Mouse (Mus musculus) forebrain, embryonic 14.5 days (tissue): ENCODE measurements at regions not wholly inside any gene's neighbourhood (a gene's known extent, or its start where the extent isn't known, plus 50 kb on each side); places are given as distances from the start of the nearest gene placed in this dataset.

ENCODE experiments used
- ATAC-seq: fragments of 200-750 bp; cut with Nextera tagmentation; 2 replicates; pipeline ENCODE4 v1.8.0; 2017; ENCODE audit warnings: mild to moderate bottlenecking, moderate library complexity
- DNase-seq: peaks from one replicate; pipeline ENCODE4 v3.0.0-alpha.2; 2015; ENCODE audit warnings: low spot score
- H3K27ac ChIP-seq: fragments of 300-500 bp; sonication (generic); 2 replicates; pipeline ENCODE4 v1.5.1; 2014; ENCODE audit warnings: low read depth, mild to moderate bottlenecking, control low read depth, low read length, moderate library complexity
- H3K27me3 ChIP-seq: fragments of 300-500 bp; sonication (generic); replicated peaks from 2 replicates; pipeline ENCODE4 v1.6.1; 2014; ENCODE audit warnings: low read length, control low read depth, mixed read lengths; ENCODE audit not compliant: control insufficient read depth, insufficient read depth
- H3K36me3 ChIP-seq: fragments of 300-500 bp; sonication (generic); 2 replicates; pipeline ENCODE4 v1.6.1; 2014; ENCODE audit warnings: low read length, control low read depth; ENCODE audit not compliant: control insufficient read depth, insufficient read depth
- H3K4me1 ChIP-seq: fragments of 300-500 bp; sonication (generic); 2 replicates; pipeline ENCODE4 v1.6.1; 2014; ENCODE audit warnings: antibody characterized with exemption, low read length, control low read depth; ENCODE audit not compliant: control insufficient read depth, insufficient read depth
- H3K4me2 ChIP-seq: fragments of 300-500 bp; sonication (generic); 2 replicates; pipeline ENCODE4 v1.6.1; 2014; ENCODE audit warnings: mild to moderate bottlenecking, control low read depth, low read length
- H3K4me3 ChIP-seq: fragments of 300-500 bp; sonication (generic); 2 replicates; pipeline ENCODE4 v1.5.1; 2014; ENCODE audit warnings: low read depth, low read length, control low read depth
- H3K9ac ChIP-seq: fragments of 300-500 bp; sonication (generic); 2 replicates; pipeline ENCODE4 v1.6.1; 2014; ENCODE audit warnings: mild to moderate bottlenecking, low read length, control low read depth, moderate library complexity
- H3K9me3 ChIP-seq: fragments of 300-500 bp; sonication (generic); replicated peaks from 2 replicates; pipeline ENCODE4 v1.6.1; 2016; ENCODE audit warnings: low read length, control low read depth, mixed read lengths; ENCODE audit not compliant: control insufficient read depth
- WGBS: fragments of 180-500 bp; shearing (Covaris S2); extraction: QIAGEN DNeasy Blood & Tissue Kit; methylation state at CpG from one replicate; pipeline ENCODE4 v1.1.7; 2014; 5-methylcytosine and 5-hydroxymethylcytosine counted together

DNA sequence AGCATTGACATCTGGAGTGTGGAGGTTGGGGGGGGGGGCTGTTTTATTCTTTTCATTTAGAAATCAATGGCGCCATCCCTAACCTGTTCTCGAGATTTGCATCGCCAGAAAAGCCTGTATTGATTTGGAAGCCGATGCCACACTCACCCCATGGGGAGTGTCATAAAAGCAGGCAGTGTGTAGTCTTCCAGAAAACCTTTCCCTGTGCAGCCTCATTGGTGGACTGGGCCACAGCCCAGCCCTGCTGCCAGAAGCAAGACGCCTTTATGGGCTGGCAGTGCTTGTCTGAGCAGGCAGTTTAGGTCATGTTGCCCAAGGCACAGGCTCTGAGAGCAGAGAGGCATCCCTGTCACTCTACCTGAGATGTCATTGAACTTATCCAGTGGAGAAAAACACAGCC lies 117.0 kb upstream of the Cdh4 start:
- no peak overlapping the region for H3K4me2 ChIP-seq
- H3K9ac ChIP-seq: no peak overlapping the region
- H3K4me1 ChIP-seq: no peaks in the 10 kb centered on the region
- H3K27ac ChIP-seq: no peak overlapping the region
- 29% methylated on average over 5 of the region's 5 CpGs for WGBS
- H3K4me3 ChIP-seq: no peak overlapping the region
- H3K9me3 ChIP-seq: no peaks in the 10 kb centered on the region
- DNase-seq (no peak), ATAC-seq (no peak)
- H3K27me3 ChIP-seq: no peaks in the 10 kb centered on the region
- no peaks in the 10 kb centered on the region for H3K36me3 ChIP-seq

DNA sequence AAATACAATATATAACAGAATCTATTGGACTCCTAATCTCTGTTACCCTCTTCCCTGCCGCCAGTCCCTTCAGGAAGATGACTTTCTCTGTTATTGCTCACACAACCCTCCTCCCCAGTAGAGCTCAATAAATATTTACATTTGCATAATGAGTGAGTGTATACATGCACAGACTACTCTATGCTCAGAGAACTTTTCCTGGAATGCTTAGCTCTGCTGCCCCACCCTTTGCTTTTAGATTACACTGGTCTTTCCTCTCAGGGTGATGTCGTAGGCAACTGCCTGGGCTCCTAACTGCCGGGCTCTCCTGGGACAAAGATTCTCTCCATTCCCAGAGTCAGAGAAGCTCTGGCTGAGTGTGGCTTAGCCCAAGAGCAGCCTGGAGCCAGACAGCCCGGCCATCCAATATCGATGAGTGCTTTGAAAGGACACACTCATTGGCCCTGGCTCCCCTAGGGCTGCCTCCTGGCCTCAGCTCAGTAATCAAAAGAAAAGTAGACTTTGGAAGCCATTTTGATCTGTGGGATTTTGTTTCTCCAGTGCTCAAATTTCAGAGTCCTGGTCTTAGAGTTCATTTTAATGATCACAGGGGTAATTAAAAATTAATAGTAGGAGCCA lies 109.2 kb upstream of the Cdh4 start:
- WGBS: 70% methylated on average over 5 of the region's 5 CpGs
- Histone ChIP-seq H3K27me3 (no peaks in the 10 kb centered on the region), H3K9ac (no peak overlapping the region), H3K36me3 (no peaks in the 10 kb centered on the region), H3K27ac (no peak overlapping the region), H3K4me1 (no peaks in the 10 kb centered on the region), H3K4me3 (no peak overlapping the region), H3K4me2 (no peak overlapping the region), H3K9me3 (no peaks in the 10 kb centered on the region)
- no peak for ATAC-seq
- no peak for DNase-seq

- whole genome bisulfite sequencing: 71% methylated on average over 5 of the region's 5 CpGs
- H3K4me2 ChIP-seq: no peak overlapping the region
- no peak overlapping the region for H3K27ac ChIP-seq
- no peaks in the 10 kb centered on the region for H3K9me3 ChIP-seq
- no peaks in the 10 kb centered on the region for H3K36me3 ChIP-seq
- H3K4me3 ChIP-seq: no peak overlapping the region
- H3K27me3 ChIP-seq: no peaks in the 10 kb centered on the region
- H3K9ac ChIP-seq: no peak overlapping the region
- no peaks in the 10 kb centered on the region for H3K4me1 ChIP-seq
- DNase-seq: no peak
- ATAC-seq: no peak
Measured at GRCm38 (mm10) chr2:179333587-179333986, 108.6 kb upstream of the Cdh4 start.

DNA sequence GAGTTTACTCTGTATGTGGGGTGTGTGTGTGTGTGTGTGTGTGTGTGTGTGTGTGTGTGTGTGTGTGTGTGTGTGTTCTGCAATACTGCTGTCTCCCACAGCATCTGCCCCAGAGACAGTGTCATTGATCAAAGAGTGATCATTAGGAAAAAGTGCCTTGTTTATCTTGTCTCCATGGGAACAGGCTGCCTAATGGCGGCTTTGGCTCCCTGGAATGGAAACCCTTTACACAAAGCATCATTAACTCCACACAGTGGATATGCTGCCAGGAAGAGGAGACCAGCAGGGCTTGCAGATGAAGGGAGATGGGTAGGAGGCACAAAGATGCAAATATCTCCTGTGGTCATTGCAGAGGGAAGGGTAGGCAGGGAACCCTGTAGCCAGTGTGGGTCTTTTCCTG lies 106.0 kb upstream of the Cdh4 start:
- H3K9me3 ChIP-seq: no peaks in the 10 kb centered on the region
- no peak overlapping the region for H3K9ac ChIP-seq
- H3K27me3 ChIP-seq: no peaks in the 10 kb centered on the region
- no peaks in the 10 kb centered on the region for H3K4me1 ChIP-seq
- H3K27ac ChIP-seq: no peak overlapping the region
- peak; percentile 71 for ATAC-seq
- H3K4me2 ChIP-seq: no peak overlapping the region
- no peak overlapping the region for H3K4me3 ChIP-seq
- peak; percentile 75 for DNase-seq
- WGBS: 0% methylated on average over 1 of the region's 1 CpGs
- H3K36me3 ChIP-seq: no peaks in the 10 kb centered on the region

DNA sequence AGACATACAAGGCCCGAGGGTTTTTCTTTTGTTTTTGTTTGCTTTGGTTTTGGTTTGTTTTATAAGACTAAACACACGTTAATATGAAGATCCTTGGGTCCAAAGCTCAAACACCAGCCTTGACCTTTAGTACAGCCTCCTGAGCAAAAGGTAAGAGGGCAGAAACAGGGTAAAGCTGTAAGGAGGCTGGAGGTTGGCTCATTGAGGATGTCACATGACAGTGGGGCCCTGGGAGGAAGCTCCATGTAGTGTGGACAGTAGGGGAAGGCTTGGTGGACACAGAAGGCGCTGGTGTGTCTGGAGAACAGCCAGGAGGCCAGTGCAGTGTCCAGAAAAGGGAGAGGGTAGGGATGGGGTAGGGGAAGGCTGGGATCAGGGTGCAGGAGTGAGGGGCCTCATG lies 89.6 kb upstream of the Cdh4 start:
- 69% methylated on average over 3 of the region's 3 CpGs for WGBS
- no peaks in the 10 kb centered on the region for H3K9me3 ChIP-seq
- H3K27ac ChIP-seq: no peak overlapping the region
- no peak overlapping the region for H3K9ac ChIP-seq
- no peaks in the 10 kb centered on the region for H3K27me3 ChIP-seq
- DNase-seq: no peak
- no peaks in the 10 kb centered on the region for H3K36me3 ChIP-seq
- no peak overlapping the region for H3K4me2 ChIP-seq
- H3K4me1 ChIP-seq: peaks cover 3% of the 10 kb centered on the region; the same call in 1 of the 2 replicates
- H3K4me3 ChIP-seq: no peak overlapping the region
- ATAC-seq: no peak

DNA sequence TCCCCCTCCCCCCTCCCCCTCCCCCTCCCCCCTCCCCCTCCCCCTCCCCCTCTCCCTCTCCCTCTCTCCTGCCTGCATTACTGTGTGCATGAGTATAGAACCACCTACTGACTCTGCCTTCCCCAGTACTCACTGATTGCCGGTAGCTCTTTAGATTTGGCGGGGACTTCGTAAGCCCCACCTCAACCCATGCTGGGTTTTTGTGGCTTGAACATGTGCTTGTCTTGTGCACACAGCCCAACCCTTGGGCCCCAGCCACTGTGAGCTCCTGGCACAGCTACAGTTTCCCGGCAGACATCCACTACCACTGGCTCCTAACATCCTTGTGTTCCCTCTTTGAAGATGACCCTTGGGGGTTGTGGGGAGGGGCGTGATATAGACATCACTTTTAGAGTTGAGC lies 87.4 kb upstream of the Cdh4 start:
- Histone ChIP-seq H3K4me1 (peaks cover 3% of the 10 kb centered on the region; the same call in 1 of the 2 replicates), H3K9ac (no peak overlapping the region), H3K4me3 (no peak overlapping the region), H3K9me3 (no peaks in the 10 kb centered on the region), H3K4me2 (no peak overlapping the region), H3K36me3 (no peaks in the 10 kb centered on the region), H3K27ac (no peak overlapping the region), H3K27me3 (no peaks in the 10 kb centered on the region)
- 36% methylated on average over 4 of the region's 5 CpGs for WGBS
- DNase-seq (peak; percentile 38), ATAC-seq (peak; percentile 60; the same call in 1 of the 2 replicates)

DNA sequence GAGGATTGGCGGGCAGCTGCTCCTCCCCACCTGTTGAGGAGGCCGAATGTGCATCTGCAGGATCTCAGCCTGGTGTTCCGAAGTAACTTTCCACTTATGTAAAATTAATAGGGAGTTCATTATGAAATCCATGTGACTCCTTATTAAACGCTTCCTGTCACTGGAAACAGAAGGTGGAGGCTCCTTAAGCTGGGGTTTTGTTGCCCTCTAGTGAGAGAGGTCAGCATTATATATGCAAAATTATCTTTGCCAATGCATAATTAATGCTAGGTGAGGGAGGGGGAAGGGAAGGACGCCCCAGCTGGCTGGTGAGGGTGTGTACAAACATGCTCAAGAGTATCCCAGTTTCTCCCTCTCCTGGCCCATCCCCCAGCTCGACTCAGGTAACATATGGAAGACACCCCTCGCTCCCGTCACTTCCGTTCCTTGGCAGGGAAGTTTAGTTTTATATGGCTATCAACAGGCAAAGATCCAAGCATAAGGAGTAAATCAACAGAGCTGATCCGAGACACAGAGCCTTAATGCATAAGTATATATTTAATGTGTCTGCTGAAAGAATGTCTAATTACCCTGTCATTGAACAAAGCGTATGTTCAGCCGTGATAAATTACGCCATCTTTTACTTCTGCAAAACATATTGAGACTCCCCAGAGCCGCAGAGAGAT lies 71.2 kb upstream of the Cdh4 start:
- Histone ChIP-seq H3K4me3 (no peak overlapping the region), H3K4me2 (no peak overlapping the region), H3K9ac (no peak overlapping the region), H3K36me3 (no peaks in the 10 kb centered on the region), H3K27me3 (no peaks in the 10 kb centered on the region), H3K4me1 (no peaks in the 10 kb centered on the region), H3K9me3 (no peaks in the 10 kb centered on the region), H3K27ac (no peak overlapping the region)
- ATAC-seq: peak; percentile 54
- peak; percentile 62 for DNase-seq
- 68% methylated on average over 14 of the region's 14 CpGs for WGBS

- no peaks in the 10 kb centered on the region for H3K4me1 ChIP-seq
- H3K27ac ChIP-seq: no peak overlapping the region
- WGBS: 76% methylated on average over 7 of the region's 7 CpGs
- ATAC-seq: no peak
- H3K27me3 ChIP-seq: no peaks in the 10 kb centered on the region
- H3K9ac ChIP-seq: no peak overlapping the region
- DNase-seq: no peak
- no peak overlapping the region for H3K4me3 ChIP-seq
- H3K36me3 ChIP-seq: no peaks in the 10 kb centered on the region
- H3K9me3 ChIP-seq: no peaks in the 10 kb centered on the region
- no peak overlapping the region for H3K4me2 ChIP-seq
Measured at GRCm38 (mm10) chr2:179371553-179371952, 70.7 kb upstream of the Cdh4 start.

- 56% methylated on average over 11 of the region's 11 CpGs for WGBS
- peak; percentile 56 for DNase-seq
Measured at GRCm38 (mm10) chr2:179379691-179380443, 62.4 kb upstream of the Cdh4 start.

More at GRCm38 (mm10) chr2:179379691-179380443, 62.4 kb upstream of the Cdh4 start:
- no peak overlapping the region for H3K4me2 ChIP-seq
- peak overlapping the region; percentile 14; the same call in 1 of the 2 replicates for H3K27ac ChIP-seq
- H3K9me3 ChIP-seq: no peaks in the 10 kb centered on the region
- H3K9ac ChIP-seq: peak overlapping the region; percentile 35; the same call in 1 of the 2 replicates
- no peaks in the 10 kb centered on the region for H3K27me3 ChIP-seq
- H3K36me3 ChIP-seq: no peaks in the 10 kb centered on the region
- H3K4me3 ChIP-seq: no peak overlapping the region
- peaks cover 9% of the 10 kb centered on the region for H3K4me1 ChIP-seq
- peak; percentile 46; the same call in 1 of the 2 replicates for ATAC-seq
